Mouse (Mus musculus): ENCODE results near the gene Grip2.
A peak's percentile ranks its signal among the peaks of the same experiment; 100 is the strongest.

Gene Grip2

GRCm38 (mm10) chr6:91729677-91730127 lies 97.3 kb downstream of the Grip2 start:
- no peak for DNase-seq (ENCODE audit: low read depth)

GRCm38 (mm10) chr6:91728939-91729619 lies 98.0 kb downstream of the Grip2 start:
- no peak for DNase-seq (ENCODE audit: low read depth)

GRCm38 (mm10) chr6:91727361-91727760 lies 99.7 kb downstream of the Grip2 start:
- DNase-seq (ENCODE audit: low read depth) = no peak

DNA sequence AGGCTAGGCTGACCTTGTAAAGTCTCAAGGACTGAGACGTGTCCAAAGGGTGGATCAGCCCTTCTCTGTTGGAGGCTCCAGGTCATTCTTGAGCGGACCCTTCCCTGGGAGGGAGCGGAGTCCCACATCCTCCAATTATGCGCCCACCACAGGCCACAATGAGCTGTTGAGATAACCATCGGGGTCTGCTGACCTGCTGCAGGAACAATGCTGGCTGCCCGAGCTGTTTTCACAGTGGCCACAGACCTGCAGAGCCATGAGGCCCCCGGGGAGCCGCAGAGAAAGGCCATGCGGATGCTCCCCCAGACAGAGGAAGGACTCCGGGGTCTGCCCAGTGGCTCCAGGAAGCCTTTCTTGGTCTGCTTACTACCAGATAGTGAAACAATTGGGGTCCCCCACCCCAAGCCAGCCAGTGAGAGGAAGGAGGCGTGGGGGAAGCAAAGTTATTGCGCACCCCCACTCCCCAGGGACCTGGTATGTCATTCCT lies 105.8 kb downstream of the Grip2 start:
- no peak for DNase-seq (ENCODE audit: low read depth)

DNA sequence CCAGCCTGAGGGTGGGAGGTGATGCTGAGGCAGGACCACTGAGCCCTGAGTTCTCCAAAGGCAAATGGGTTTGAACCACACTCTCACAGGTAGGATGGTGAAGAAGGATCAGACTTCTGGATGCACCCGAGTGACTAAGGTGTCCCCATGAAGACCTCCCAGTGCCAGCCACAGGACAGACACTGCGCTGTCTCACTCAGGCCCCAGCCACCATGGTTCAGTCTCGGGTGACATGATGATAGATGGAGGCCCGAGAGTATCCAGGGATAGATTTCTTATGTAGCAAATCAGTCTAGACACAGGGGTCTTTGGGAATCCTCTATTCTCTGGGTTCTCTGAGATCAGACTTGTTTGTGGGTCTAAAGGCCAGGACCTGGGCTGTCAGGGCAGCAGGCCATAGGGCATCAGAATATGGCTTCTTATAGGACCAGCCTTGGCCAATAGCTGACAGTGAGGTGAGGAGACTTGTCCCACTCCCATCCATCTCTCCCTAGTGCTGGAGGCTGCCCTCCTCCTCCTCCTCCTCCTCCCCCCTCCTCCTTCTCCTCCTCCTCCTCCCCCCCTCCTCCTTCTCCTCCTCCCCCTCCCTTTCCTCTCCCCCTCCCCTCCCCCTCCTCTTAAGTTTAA lies 106.3 kb downstream of the Grip2 start:
- DNase-seq (ENCODE audit: low read depth) = no peak

DNA sequence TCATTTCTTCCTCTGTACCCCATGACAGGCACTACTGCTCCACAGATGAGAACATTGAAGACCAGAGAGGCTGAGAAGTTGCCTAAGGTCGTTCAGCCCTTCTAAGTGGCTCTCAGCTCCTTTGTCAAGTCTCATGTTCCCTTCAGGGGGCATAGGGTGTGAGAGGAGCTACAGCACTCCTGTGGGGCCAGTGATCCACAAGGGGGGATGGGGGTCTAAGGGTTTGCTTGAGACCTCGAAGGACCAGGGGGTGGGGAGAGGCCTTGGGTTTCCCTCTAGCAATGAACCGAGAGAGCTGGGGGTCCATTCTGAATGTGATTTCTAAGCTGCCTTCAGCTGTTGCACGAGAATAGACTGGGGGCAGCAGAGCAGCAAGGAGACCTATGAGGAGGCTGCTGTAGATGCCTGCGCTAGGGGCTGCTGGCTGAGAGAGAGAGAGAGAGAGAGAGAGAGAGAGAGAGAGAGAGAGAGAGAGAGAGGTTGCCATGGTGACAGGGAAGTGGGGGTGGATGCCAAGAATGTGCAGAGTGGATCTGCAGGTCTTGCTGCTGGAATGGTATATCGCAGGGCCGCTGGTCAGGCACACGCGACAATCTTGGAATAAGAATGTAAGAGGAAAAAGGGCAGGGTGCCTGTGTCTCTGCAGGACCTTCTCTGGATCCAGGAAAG lies 107.1 kb downstream of the Grip2 start:
- DNase-seq (ENCODE audit: low read depth) = no peak

GRCm38 (mm10) chr6:91719042-91719747 lies 107.9 kb downstream of the Grip2 start:
- no peak for DNase-seq (ENCODE audit: low read depth)

- DNase-seq (ENCODE audit: low read depth) = no peak
These were observed 108.4 kb downstream of the Grip2 start for GRCm38 (mm10) chr6:91718603-91719002.

DNA sequence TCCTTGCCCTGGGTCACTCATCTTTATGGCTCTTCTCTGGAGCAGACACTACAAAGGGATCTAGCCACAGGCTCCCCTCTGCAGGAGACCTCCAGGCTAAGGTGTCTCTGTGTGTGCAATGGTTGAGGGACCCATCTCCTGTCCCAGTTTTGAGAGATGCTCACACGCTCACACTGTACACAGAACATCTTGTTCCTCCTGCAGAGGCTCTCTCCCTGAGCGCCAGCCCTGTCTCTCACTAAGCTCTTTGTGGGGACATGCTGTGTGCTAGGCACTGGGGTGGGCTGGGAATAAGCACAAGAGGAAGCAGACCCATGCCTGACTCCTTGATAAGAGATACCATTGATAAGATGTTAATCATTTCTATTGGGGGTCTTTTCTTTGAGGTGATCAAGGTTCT lies 109.0 kb downstream of the Grip2 start:
- DNase-seq (ENCODE audit: low read depth) = no peak

DNA sequence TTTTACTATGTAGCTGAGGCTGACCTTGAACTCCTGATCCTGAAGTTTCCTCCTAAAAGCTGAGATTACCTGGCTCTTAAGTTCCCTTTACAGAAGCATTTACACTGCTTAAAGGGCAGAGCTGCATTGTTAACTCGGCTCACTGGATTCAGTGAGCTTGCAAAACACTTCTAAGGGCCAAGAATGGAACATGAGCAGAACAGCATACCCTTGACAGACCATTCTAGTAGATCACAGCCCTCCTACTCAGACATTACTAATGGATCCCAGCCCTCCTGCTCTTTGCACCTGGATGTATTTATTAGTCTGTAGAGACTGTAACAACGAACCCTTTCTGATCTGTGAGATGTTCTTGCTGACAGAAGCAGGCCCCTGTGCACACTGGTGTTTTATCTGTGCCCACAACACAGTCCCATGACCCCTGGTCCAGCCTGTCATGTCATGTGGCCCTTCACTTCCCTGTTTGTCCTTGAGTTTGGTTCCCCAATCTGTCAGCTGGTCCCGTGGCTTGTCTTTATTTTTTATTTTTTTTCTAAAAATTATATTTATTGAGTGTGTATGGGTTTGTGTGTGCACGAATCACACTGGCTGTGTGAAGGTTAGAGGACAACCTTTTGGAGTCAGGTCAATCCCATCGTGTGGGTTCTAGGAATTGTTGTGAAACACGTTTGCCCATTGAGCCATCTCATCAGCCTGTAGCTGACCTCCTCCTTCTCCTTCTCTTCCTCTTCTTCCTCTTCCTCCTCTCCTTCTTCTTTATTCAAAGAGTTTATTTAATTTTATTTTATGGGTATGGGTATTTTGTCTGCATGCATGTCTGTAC lies 110.9 kb downstream of the Grip2 start:
- no peak for DNase-seq (ENCODE audit: low read depth)

DNA sequence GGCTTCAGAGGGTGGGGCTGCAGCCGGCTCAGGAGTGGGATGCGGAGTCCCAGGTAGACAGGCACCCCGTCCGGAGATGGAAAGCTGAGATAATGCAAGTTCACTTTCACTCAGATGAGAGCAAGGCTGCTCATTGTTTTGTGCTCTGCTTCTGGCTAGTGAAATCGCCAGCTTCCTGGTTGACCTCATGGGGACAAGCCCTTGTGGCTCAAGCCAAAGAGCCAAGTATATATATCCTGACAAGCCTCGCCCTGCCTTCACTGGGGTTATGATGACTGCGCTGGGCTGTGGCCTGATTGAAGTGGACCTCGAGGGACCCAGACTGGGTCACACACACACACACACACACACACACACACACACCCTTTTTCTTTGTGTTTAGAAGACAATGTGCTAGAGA lies 112.0 kb downstream of the Grip2 start:
- DNase-seq (ENCODE audit: low read depth) = no peak

GRCm38 (mm10) chr6:91713370-91713896 lies 113.6 kb downstream of the Grip2 start:
- no peak for DNase-seq (ENCODE audit: low read depth)

DNA sequence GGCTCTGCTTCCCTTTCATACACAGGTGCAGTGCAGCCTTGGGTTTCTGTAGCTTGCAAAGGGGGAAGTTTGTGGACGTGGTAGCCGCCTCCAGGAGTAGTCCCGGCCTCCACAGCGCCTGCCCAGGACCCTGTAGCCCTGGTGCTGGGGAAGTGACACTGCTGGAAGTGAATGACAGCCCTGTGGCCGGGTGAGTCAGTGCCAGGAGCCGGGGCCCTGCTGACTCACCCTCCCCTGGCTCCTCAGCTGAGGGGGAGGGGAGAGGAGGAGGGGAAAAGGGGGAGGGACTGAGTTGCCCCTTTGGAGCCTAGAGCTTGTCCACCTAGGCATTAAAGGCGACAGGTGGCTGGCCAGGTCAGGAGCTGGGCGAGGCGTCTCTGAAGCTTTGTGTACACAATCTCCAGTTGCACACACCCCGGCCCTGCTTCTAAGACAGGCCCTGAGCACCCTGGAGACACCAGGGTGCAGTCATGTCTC lies 114.2 kb downstream of the Grip2 start:
- peak; percentile 11 for DNase-seq (ENCODE audit: low read depth)

DNA sequence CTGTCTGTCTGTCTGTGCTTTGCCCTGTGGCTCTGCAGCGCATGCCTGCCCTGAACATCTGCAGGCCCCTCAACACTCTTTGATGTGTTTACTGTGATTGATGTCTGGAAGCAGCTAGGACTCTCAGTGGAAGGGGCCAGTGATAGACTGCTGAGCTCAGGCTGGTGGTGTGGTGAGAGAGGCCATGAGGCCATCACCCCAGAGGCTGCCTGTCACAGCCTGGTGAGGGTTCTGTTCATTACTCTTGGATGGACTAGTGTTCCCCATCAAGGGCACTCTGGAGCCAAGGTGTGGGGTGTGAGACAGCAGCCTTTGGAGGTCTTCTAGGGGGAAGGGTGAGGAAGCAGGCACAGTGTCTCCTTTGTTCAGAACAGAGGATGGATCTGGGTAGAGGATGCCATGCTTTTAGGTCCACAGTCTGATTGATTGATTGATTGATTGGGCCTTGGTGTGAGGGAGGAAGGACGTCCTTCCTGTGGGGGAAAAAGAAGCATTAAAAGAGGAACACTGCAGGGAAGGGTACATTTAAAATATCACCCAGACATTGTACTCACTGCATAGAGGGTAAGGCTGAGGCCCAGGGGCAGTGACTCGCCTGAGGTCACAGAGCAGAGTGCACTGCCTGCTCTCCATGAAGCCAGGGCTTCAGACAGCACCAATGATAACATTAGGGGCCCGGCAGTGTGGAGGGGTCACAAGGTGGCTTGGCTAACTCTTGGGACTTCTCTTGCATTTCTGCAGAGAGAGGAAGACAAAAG lies 114.8 kb downstream of the Grip2 start:
- DNase-seq (ENCODE audit: low read depth) = no peak
